Mouse (Mus musculus): ENCODE measurements around the gene Olfr639. TPM values are rescaled to one million over a fixed set of nuclear protein-coding genes. Genes with fewer than 3 reads are reported as not detected.
"Not testable (repeated sequence)": the region's sequence is repeated elsewhere in the genome, so short reads cannot be mapped to it uniquely, and the experiment has no call there.

Gene Olfr639
- total RNA-seq (2022): not detected

DNA sequence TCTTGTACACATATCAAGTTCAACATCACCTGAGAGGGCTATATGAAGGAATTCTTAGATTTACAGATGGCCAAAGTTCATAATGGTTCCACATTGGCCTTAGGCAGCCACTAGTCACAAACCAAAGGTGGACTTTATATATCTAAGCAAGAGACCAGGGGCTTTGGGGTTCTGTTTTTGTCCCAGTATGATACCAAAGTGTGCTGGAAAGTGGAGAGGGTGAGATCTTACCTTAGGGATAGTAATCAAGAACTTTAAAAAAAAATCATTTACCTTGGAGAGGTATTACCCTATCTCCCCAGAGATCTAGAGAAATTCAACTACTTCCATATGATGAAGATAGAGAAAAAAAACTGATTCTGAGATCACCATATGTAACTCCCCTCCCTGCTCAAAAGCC lies at the start of gene Olfr639:
Gene Olfr639 (minus strand): TSS at position 101 of the 400 bp plus-strand sequence.
- DNase-seq (ENCODE audit: low spot score in 2 of 2): no peak

DNA sequence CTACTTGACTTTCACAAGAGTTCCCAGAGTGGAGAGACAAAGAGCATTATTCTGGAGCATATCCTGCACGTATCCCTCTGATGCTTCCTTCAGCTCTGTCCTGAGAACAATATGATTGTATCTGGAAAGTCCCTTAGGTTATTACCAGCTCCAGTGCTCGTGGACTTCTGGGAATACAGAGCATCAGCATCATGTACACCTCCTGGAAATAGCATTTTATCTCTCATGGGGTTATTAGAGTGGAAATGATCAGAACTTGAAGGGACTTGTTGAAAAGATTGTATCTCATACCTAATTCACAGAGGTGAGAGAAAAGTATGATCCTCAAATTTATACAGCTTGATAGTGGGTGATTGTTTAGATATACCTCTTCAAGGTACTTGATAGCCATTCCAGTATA lies 44.2 kb upstream of the Olfr639 start, which contains the start of gene 4930516K23Rik:
Gene 4930516K23Rik (minus strand): TSS at position 101 of the 400 bp plus-strand sequence.
- no peak for DNase-seq (ENCODE audit: low spot score in 2 of 2)

DNA sequence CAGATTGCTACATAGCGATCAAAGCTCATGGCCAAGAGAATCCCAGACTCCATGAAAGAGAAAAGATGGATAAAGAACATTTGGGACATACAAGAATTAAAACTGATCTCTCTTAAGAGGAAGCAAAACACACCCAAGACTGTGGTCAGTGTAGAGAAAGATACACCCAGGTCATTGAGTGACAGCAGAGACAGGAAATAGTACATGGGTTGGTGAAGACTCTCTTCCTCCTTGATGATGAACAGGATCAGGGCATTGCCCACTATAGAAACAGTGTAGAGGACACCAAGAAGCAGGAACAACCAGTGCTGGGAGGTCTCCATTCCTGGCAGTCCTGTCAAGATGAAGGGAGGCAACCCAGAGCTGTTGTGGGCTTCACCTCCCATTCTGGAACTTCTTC lies 42.1 kb upstream of the Olfr639 start:
- DNase-seq (ENCODE audit: low spot score in 2 of 2): no peak

DNA sequence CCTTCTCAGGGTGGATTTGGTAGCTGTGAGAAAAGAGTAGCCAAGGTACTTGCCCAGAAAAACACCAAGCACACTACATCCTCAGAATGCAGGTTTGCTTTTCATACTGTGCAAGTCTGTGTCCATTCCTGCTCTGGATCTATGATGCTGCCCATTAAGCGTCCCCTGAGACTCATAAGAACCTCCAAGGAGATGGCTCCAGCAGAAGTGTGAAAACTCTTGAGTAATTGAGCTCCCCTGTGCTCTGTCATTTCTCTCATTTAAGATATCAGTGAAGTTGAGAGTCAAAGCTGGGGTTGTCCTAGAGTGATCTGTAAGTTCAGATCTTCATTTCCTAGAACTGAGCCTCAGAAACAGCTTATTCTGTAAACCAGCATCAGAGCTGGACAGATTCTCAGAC lies 35.5 kb upstream of the Olfr639 start, which contains the start of gene Olfr642:
Gene Olfr642 (minus strand): TSS at position 101 of the 400 bp plus-strand sequence.
- DNase-seq (ENCODE audit: low spot score in 2 of 2): no peak

DNA sequence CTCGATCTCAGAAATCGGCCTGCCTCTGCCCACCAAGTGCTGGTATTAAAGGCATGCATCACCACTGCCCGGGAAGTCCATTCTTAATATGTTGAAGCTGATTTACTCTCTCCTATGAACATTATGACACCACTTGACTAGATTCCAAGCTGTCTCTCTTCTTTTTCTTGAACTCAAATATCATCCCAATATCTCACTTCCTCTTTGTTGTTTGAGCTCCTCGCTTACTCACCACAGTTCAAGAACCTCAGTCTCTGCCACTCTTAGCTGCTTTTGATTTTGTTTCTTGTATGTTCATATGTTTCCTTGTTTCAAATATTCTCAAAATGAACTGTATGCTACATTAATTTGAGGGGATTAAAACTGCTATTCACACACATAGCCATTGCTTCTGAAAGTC lies 33.6 kb upstream of the Olfr639 start:
- no peak for DNase-seq (ENCODE audit: low spot score in 2 of 2)

DNA sequence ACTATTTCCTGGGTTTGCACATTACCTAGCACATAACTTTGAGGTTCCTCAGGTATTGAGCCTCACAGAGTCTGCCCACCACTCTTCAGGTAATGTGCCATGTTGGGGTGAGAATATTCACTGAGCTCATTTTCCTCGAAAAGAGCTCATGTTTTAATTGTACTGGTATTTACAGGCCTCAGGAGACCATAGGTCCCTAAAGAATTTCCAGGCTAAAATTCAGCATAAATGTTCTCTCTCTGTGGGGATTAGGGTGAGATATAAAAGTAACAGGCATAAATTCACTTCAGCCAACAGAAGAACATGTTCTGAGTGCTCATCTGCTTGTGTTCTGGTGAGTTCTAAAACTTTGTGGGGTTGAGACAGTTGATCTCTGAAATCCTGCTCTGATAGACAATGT lies 18.0 kb upstream of the Olfr639 start, which contains the start of gene Olfr641:
Gene Olfr641 (plus strand): TSS at position 301 of the 400 bp plus-strand sequence.
- DNase-seq (ENCODE audit: low spot score in 2 of 2): no peak

DNA sequence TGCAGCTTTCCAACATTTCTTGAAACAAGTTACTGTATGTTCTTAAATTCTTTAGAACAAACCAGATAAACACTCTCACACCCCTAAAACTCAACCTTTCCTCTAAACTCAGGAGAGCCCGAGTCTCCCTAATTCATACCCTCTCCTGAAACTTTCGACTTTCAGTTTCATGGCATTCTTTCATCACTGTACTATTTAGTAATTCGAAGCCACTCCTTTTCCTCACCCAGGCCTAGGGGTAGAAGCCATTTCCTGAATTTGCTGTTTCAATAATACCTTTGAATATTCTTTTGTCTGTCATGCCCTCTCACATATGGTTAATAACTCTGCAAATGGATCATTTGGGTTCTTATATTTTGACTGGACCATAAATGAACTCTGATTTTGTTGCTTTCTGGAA lies 9.9 kb upstream of the Olfr639 start:
- DNase-seq (ENCODE audit: low spot score in 2 of 2): no peak

DNA sequence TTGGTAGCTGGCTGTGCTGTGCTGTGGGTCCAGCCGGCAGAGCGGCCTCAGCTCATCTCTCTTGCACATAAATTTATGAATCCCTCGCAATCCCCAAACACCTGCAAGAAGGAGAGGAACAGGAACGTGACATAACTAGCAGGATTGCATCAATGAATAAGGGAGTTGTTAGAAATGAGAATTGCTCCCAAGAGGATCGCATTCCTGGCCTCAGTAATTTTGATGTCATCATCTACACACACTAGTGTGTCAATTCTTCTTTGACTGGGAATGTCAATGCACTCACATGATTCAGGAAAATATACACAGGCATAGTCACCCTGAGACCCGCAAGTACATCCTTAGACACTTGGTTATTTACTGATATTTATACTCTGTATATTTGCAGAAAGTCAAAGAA lies 8.4 kb upstream of the Olfr639 start, which contains the start of gene Olfr640:
Gene Olfr640 (minus strand): TSS at position 101 of the 400 bp plus-strand sequence.
- no peak for DNase-seq (ENCODE audit: low spot score in 2 of 2)

DNA sequence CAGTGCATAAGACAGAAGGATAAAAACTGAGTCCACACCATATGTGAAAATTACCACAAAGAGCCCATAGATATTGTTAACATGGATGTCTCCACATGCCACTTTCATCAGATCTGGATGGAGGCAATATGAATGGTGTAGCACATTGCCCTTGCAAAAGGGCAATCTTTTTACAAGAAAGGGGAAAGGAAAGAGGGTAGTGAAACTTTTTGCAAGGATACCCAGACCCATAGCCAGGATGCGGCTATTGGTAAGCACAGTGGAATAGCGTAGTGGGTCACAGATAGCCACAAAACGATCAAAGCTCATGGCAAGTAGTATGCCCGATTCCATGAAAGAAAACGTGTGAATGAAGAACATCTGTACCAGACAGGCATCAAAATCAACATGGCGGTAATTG lies 4.5 kb upstream of the Olfr639 start:
- no peak for DNase-seq (ENCODE audit: low spot score in 2 of 2)

DNA sequence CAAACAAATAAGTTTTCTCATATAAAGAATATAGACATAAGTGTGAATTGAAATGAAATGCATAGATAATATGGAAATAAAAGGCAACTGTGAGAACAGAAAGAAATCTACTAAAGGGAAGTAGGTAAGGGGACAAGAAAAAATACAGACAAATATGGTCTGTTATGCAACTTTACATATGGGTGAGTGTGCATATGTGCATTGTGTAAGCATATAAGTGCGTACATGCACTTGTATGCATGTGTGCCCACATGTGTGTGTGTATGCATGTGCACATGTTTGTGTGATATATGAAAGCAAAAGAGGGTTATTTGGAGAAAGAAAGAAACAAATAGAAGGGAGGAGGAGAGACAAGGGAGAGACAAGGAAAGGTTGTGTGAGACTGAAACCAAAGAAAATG lies 1.9 kb upstream of the Olfr639 start:
- DNase-seq (ENCODE audit: low spot score in 2 of 2): no peak

DNA sequence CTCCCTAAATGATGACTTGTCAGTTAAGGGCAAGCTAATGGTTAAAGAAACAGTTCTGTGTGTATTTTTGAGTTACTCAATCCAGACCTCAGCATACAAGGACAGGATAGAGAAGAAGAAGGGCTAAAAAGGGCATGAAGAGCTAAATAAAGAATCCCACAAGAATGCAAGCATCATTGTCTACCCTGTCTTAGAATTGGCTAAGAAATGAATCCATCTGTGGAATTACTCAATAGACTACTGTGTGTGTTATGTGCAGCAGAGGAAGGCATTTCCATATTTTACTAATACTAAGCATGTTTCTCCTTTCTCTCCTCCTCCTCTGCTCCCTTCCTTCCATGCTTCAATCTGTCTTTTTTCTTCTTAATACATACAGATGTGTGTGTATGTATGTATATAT lies 18.0 kb downstream of the Olfr639 start:
- no peak for DNase-seq (ENCODE audit: low spot score in 2 of 2)

DNA sequence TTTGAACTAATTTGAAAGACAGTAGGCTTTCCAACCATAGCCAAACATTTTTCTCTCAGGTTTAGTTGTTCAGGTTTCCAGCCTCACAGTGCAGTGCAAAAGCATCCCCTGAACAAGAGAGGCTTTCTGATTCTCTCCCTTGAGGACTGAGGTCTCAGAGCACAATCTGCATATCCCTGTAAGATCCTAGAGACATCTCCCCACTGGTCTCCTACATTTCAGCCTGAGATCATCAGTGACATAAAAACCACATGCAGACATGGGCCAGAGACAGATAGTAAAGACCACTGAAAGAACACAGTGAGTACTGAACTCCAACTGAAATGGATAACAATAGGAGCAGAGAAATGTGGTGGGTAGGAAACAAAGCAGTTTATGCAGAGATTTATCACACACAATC lies 18.7 kb downstream of the Olfr639 start, which contains the start of gene Olfr638:
Gene Olfr638 (plus strand): TSS at position 301 of the 400 bp plus-strand sequence.
- DNase-seq (ENCODE audit: low spot score in 2 of 2): no peak

DNA sequence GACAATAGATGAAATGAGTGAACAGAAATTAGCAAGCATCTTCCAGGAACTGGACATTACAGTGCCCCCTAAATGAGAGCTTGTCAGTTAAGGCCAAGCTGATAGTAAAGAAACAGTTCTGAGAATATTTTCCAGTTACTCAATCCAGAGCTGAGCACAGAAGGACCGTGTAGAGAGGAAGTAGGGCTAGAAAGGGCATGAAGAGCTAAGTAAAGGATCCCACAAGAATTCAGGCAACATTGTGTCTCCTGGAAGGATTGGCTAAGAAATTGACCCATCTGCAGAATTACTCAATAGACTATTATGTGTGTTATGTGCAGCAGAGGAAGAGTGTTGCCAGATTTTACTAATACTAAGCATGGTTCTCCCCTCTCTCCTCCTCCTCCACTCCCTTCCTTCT lies 45.3 kb downstream of the Olfr639 start:
- DNase-seq (ENCODE audit: low spot score in 2 of 2): no peak

DNA sequence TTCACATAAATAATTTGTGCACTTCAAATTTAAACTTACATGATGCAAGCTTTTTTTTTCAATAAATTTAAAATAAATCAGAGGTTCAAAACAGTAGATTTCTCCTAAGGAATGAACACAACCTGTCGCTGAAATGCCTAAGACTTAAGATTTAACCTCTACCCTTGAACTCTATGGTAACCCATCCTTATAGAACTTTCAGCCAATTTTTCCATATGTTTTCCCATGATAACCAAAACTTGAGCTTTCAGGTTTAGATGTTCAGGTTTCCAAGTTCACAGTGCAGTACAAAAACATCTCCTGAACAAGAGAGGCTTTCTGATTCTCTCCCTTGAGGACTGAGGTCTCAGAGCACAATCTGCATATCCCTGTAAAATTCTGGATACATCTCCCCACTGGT lies 46.3 kb downstream of the Olfr639 start, which contains the start of gene Olfr635:
Gene Olfr635 (plus strand): TSS at position 301 of the 400 bp plus-strand sequence.
- DNase-seq (ENCODE audit: low spot score in 2 of 2): no peak

DNA sequence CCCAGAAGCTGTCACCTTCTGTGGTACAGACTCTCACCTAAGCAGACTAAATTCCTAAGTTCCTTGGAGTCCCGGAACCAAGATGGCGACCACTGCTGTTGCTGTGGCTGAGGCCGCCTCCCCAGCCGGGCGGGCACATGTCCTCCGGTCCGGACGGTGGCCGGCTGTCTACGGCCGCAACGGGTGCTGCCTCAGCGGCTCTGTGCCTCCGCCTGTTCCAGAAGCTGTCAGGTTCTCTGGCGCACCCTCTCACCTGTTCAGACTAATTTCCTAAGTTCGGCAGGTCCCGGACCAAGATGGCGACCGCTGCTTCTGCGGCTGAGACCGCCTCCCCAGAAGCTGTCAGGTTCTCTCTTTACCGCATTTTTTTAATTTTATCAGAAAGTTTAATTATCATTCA lies 50.2 kb downstream of the Olfr639 start:
- not testable (repeated sequence) for DNase-seq (ENCODE audit: low spot score in 2 of 2)

Other genes with a start within 250 kb of the Olfr639 start
- gene Olfr69, start 245.7 kb downstream of the Olfr639 start, total RNA-seq (2022): not detected
- not detected for gene Olfr68, start 237.6 kb downstream of the Olfr639 start, total RNA-seq (2022)
- not detected for gene Olfr67, start 225.5 kb downstream of the Olfr639 start, total RNA-seq (2022)
- 10 to 100 TPM; 11.6 to 30.4 (median 18.8) TPM for gene Hbb-bt, start 203.3 kb downstream of the Olfr639 start, total RNA-seq (2022)
- gene Hbb-bs, start 189.2 kb downstream of the Olfr639 start, total RNA-seq (2022): 100 to 1,000 TPM; 150 to 315 (median 224) TPM
- gene Hbb-bh2, start 176.8 kb downstream of the Olfr639 start, total RNA-seq (2022): not detected
- not detected for gene Hbb-bh1, start 174.1 kb downstream of the Olfr639 start, total RNA-seq (2022)
- gene Hbb-y, start 164.1 kb downstream of the Olfr639 start, total RNA-seq (2022): not detected
- gene Olfr66, start 131.1 kb downstream of the Olfr639 start, total RNA-seq (2022): not detected
- not detected for gene Olfr64, start 122.8 kb downstream of the Olfr639 start, total RNA-seq (2022)
- not detected for gene Olfr65, start 113.8 kb downstream of the Olfr639 start, total RNA-seq (2022)
- gene Olfr631, start 88.5 kb downstream of the Olfr639 start, total RNA-seq (2022): not detected
- not detected for gene Olfr632, start 83.0 kb downstream of the Olfr639 start, total RNA-seq (2022)
- gene Olfr633, start 72.9 kb downstream of the Olfr639 start, total RNA-seq (2022): not detected
- gene Olfr635, start 46.2 kb downstream of the Olfr639 start, total RNA-seq (2022): not detected
- gene Olfr638, start 18.6 kb downstream of the Olfr639 start, total RNA-seq (2022): not detected
- not detected for gene Olfr640, start 8.3 kb upstream of the Olfr639 start, total RNA-seq (2022)
- not detected for gene Olfr641, start 18.1 kb upstream of the Olfr639 start, total RNA-seq (2022)
- not detected for gene Olfr642, start 35.4 kb upstream of the Olfr639 start, total RNA-seq (2022)
- gene 4930516K23Rik, start 44.1 kb upstream of the Olfr639 start, total RNA-seq (2022): not detected
- not detected for gene Olfr644, start 54.6 kb upstream of the Olfr639 start, total RNA-seq (2022)
- gene Olfr645, start 68.2 kb upstream of the Olfr639 start, total RNA-seq (2022): not detected
- gene Olfr646, start 87.6 kb upstream of the Olfr639 start, total RNA-seq (2022): not detected
- gene Ubqln5, start 112.5 kb upstream of the Olfr639 start, total RNA-seq (2022): not detected
- gene Olfr643, start 120.1 kb upstream of the Olfr639 start, total RNA-seq (2022): not detected
- not detected for gene Ubqln3, start 126.0 kb upstream of the Olfr639 start, total RNA-seq (2022)
- not detected for gene Ubqlnl, start 133.3 kb upstream of the Olfr639 start, total RNA-seq (2022)
- gene Olfm5, start 147.5 kb upstream of the Olfr639 start, total RNA-seq (2022): not detected
- gene Olfr648, start 166.1 kb upstream of the Olfr639 start, total RNA-seq (2022): not detected
- gene Olfr649, start 178.7 kb upstream of the Olfr639 start, total RNA-seq (2022): not detected
- gene Trim6, start 201.5 kb upstream of the Olfr639 start, total RNA-seq (2022): under 1 TPM; 0.19 to 0.99 (median 0.20) TPM
- 1 to 10 TPM in 1 of 4 experiments, under 1 TPM in 3; 0.87 to 1.6 (median 0.95) TPM for gene Trim34a, start 227.2 kb upstream of the Olfr639 start, total RNA-seq (2022)

All from gastrocnemius, adult 8-10 months (tissue).